7 mouse cellular contexts compared by ENCODE assay signal in genomic region chr17:48466769-48467394, GRCm38 (mm10). TPM values are rescaled to one million over a fixed set of nuclear protein-coding genes. Genes with fewer than 3 reads are reported as not detected.
DNase-seq lines count a peak whose midpoint lies in the region; ATAC-seq and TF ChIP-seq lines count a peak whose summit lies in the region.

No protein-coding gene starts in this region.

- no peaks in the 10 kb centered on the region for H3K9me3 ChIP-seq in hindbrain, embryonic 11.5 days (ENCODE audit: control insufficient read depth, low read length)
- H3K9me3 ChIP-seq in lung, postnatal 0 days (ENCODE audit: low read length): no peaks in the 10 kb centered on the region

- no peak overlapping the region for H3K9ac ChIP-seq in hindbrain, embryonic 11.5 days (ENCODE audit: low read depth, low read length)
- no peak overlapping the region for H3K9ac ChIP-seq in lung, postnatal 0 days (replicated peaks; ENCODE audit: low read depth)

- H3K27me3 ChIP-seq in hindbrain, embryonic 11.5 days (ENCODE audit: control insufficient read depth, insufficient read depth, low read length): no peaks in the 10 kb centered on the region
- H3K27me3 ChIP-seq in lung, postnatal 0 days (replicated peaks; ENCODE audit: insufficient read depth, low read length): no peaks in the 10 kb centered on the region

- DNase-seq in CD4-positive, CD25-positive, alpha-beta regulatory T cell, adult 2 months (ENCODE audit: low read depth, low spot score): peak; percentile 68
- DNase-seq in T-cell, adult 2 months (ENCODE audit: low spot score): peak; percentile 41
- DNase-seq in hindbrain, embryonic 11.5 days (ENCODE audit: low spot score): peak; percentile 29
- peak; percentile 36 for DNase-seq in lung, postnatal 0 days (ENCODE audit: low spot score)
- DNase-seq in thymus, postnatal 36 days: peak; percentile 26 to 42
- DNase-seq in right cerebral cortex, adult 18-20 months: no peak
- no peak for DNase-seq in right cerebral cortex, postnatal 25 days

- H3K27ac ChIP-seq in hindbrain, embryonic 11.5 days (ENCODE audit: low read depth, low read length): no peak overlapping the region
- H3K27ac ChIP-seq in lung, postnatal 0 days (ENCODE audit: low read length): 0 out of 2 replicates have a peak overlapping the region, but pooled peaks have one; percentile 4

- H3K36me3 ChIP-seq in hindbrain, embryonic 11.5 days (ENCODE audit: control insufficient read depth, insufficient read depth, low read length): no peaks in the 10 kb centered on the region
- no peaks in the 10 kb centered on the region for H3K36me3 ChIP-seq in lung, postnatal 0 days (ENCODE audit: insufficient read depth, low read length)

- H3K4me2 ChIP-seq in hindbrain, embryonic 11.5 days (replicated peaks; ENCODE audit: low read depth, low read length): peak overlapping the region; percentile 32
- H3K4me2 ChIP-seq in lung, postnatal 0 days (replicated peaks; ENCODE audit: low read depth, low read length): peak overlapping the region; percentile 47

- ATAC-seq in hindbrain, embryonic 11.5 days (ENCODE audit: low FRiP score): peak; percentile 30; the same call in 1 of the 2 replicates
- peak; percentile 68 for ATAC-seq in lung, postnatal 0 days

- 38% methylated on average over 22 of the region's 22 CpGs for WGBS in hindbrain, embryonic 11.5 days
- 23% methylated on average over 22 of the region's 22 CpGs for WGBS in lung, postnatal 0 days

- TF ChIP-seq CTCF in lung, postnatal 0 days (IDR thresholded peaks at IDR 0.05): no peak

- H3K4me3 ChIP-seq in hindbrain, embryonic 11.5 days (ENCODE audit: low read depth, low read length): peak overlapping the region; percentile 12
- no peak overlapping the region for H3K4me3 ChIP-seq in lung, postnatal 0 days (ENCODE audit: low read depth, low read length)

- TF ChIP-seq EP300 in lung, postnatal 0 days (IDR thresholded peaks at IDR 0.05): no peak

- H3K4me1 ChIP-seq in hindbrain, embryonic 11.5 days (replicated peaks; ENCODE audit: control insufficient read depth, insufficient read depth, low read length): no peaks in the 10 kb centered on the region
- H3K4me1 ChIP-seq in lung, postnatal 0 days (ENCODE audit: insufficient read depth, low read depth, low read length): no peaks in the 10 kb centered on the region

RNA-seq across cellular contexts. Expression of gene Unc5cl, which starts 12.2 kb away (rescaled TPM):
- 0.11 and 0.15 TPM in 2 replicates for polyA plus RNA-seq in hindbrain, embryonic 11.5 days (2014; fragmentation: Nextera tagmentation; extraction: Ambion mirVana)
- 0.44 and 0.69 TPM in 2 replicates for polyA plus RNA-seq in lung, postnatal 0 days (2015; fragmentation: Nextera tagmentation; extraction: Ambion mirVana)

RNA-seq across cellular contexts. Expression of gene Tspo2, which starts 15.6 kb away (rescaled TPM):
- polyA plus RNA-seq in hindbrain, embryonic 11.5 days (2014; fragmentation: Nextera tagmentation; extraction: Ambion mirVana): 0.06 and 0.39 TPM in 2 replicates
- 2.0 and 3.1 TPM in 2 replicates for polyA plus RNA-seq in lung, postnatal 0 days (2015; fragmentation: Nextera tagmentation; extraction: Ambion mirVana)

RNA-seq across cellular contexts. Expression of gene Apobec2, which starts 34.2 kb away (rescaled TPM):
- 1.6 and 1.7 TPM in 2 replicates for polyA plus RNA-seq in hindbrain, embryonic 11.5 days (2014; fragmentation: Nextera tagmentation; extraction: Ambion mirVana)
- 5.6 and 6.5 TPM in 2 replicates for polyA plus RNA-seq in lung, postnatal 0 days (2015; fragmentation: Nextera tagmentation; extraction: Ambion mirVana)

RNA-seq across cellular contexts. Expression of gene Oard1, which starts 57.1 kb away (rescaled TPM):
- 75.0 and 79.0 TPM in 2 replicates for polyA plus RNA-seq in hindbrain, embryonic 11.5 days (2014; fragmentation: Nextera tagmentation; extraction: Ambion mirVana)
- polyA plus RNA-seq in lung, postnatal 0 days (2015; fragmentation: Nextera tagmentation; extraction: Ambion mirVana): 43.9 and 45.8 TPM in 2 replicates

RNA-seq across cellular contexts. Expression of gene Nfya, which starts 57.2 kb away (rescaled TPM):
- polyA plus RNA-seq in hindbrain, embryonic 11.5 days (2014; fragmentation: Nextera tagmentation; extraction: Ambion mirVana): 19.9 and 26.9 TPM in 2 replicates
- 5.6 and 8.5 TPM in 2 replicates for polyA plus RNA-seq in lung, postnatal 0 days (2015; fragmentation: Nextera tagmentation; extraction: Ambion mirVana)

Comparison
In these comparisons a context has a peak if more than half of its experiments do, and no peak if none do; other contexts are left out.
1. DNase-seq: peak in CD4-positive, CD25-positive, alpha-beta regulatory T cell, adult 2 months (single experiment), T-cell, adult 2 months (single experiment), hindbrain, embryonic 11.5 days (single experiment), lung, postnatal 0 days (single experiment) and thymus, postnatal 36 days (2 of 2); none in right cerebral cortex, adult 18-20 months (single experiment) and right cerebral cortex, postnatal 25 days (single experiment).